In genomic region chr10:80102216-80102915, GRCm38 (mm10) we compare ENCODE assay signal across 8 mouse cellular contexts. TPM values are rescaled to one million over a fixed set of nuclear protein-coding genes. Genes with fewer than 3 reads are reported as not detected.
DNase-seq lines count a peak whose midpoint lies in the region; ATAC-seq and TF ChIP-seq lines count a peak whose summit lies in the region.

No protein-coding gene starts in this region.

- H3K4me2 ChIP-seq in embryonic facial prominence, embryonic 11.5 days (ENCODE audit: low read depth, low read length): peak overlapping the region; percentile 88
- H3K4me2 ChIP-seq in limb, embryonic 15.5 days: peak overlapping the region; percentile 89
- peak overlapping the region; percentile 99 for H3K4me2 ChIP-seq in midbrain, postnatal 0 days (ENCODE audit: low read depth, low read length, poor library complexity, severe bottlenecking)

- peak; percentile 73 for ATAC-seq in embryonic facial prominence, embryonic 11.5 days (replicated peaks; ENCODE audit: insufficient number of reproducible peaks, low FRiP score, low TSS enrichment, low read depth)
- peak; percentile 66 for ATAC-seq in limb, embryonic 15.5 days (ENCODE audit: insufficient number of reproducible peaks, low FRiP score, low TSS enrichment, low read depth)
- ATAC-seq in midbrain, postnatal 0 days (ENCODE audit: low FRiP score): peak; percentile 79

- H3K9me3 ChIP-seq in embryonic facial prominence, embryonic 11.5 days (replicated peaks; ENCODE audit: control insufficient read depth, low read length): no peaks in the 10 kb centered on the region
- H3K9me3 ChIP-seq in limb, embryonic 15.5 days: no peaks in the 10 kb centered on the region
- no peaks in the 10 kb centered on the region for H3K9me3 ChIP-seq in midbrain, postnatal 0 days (ENCODE audit: low read length)

- 0 out of 2 replicates have a peak, but pooled peaks cover 3% of the 10 kb centered on the region for H3K4me1 ChIP-seq in embryonic facial prominence, embryonic 11.5 days (ENCODE audit: control insufficient read depth, insufficient read depth, low read length)
- H3K4me1 ChIP-seq in kidney, adult 2 months (ENCODE audit: control insufficient read depth, insufficient read depth, low read length): peaks cover 18% of the 10 kb centered on the region
- H3K4me1 ChIP-seq in limb, embryonic 15.5 days: peaks cover 39% of the 10 kb centered on the region
- H3K4me1 ChIP-seq in midbrain, postnatal 0 days (ENCODE audit: insufficient read depth, low read length): peaks cover 7% of the 10 kb centered on the region; the same call in 1 of the 2 replicates

- peak overlapping the region; percentile 35; the same call in 1 of the 2 replicates for H3K27ac ChIP-seq in embryonic facial prominence, embryonic 11.5 days (replicated peaks; ENCODE audit: low read depth, low read length)
- H3K27ac ChIP-seq in kidney, adult 2 months (ENCODE audit: insufficient read depth, low read depth, low read length): peak overlapping the region; percentile 94
- H3K27ac ChIP-seq in limb, embryonic 15.5 days: peak overlapping the region; percentile 77
- peak overlapping the region; percentile 52 for H3K27ac ChIP-seq in midbrain, postnatal 0 days (ENCODE audit: low read depth, low read length)

- peak; percentile 83 for DNase-seq in 3T3-L1 (ENCODE audit: low read depth, low spot score)
- DNase-seq in adrenal gland, postnatal 25 days: peak; percentile 86
- DNase-seq in embryonic facial prominence, embryonic 11.5 days (ENCODE audit: low spot score): peak; percentile 92
- DNase-seq in heart, adult 18-20 months: peak; percentile 92 to 93
- peak; percentile 91 for DNase-seq in kidney, adult 2 months
- peak; percentile 85 for DNase-seq in midbrain, postnatal 0 days (ENCODE audit: low spot score)
- peak; percentile 89 to 94 for DNase-seq in spleen, postnatal 10 days (ENCODE audit: low spot score in 2 of 2)

- peak; percentile 3 for TF ChIP-seq POLR2A in kidney, adult 2 months (IDR thresholded peaks at IDR 0.05; ENCODE audit: low read depth, low read length)

- H3K36me3 ChIP-seq in embryonic facial prominence, embryonic 11.5 days (replicated peaks; ENCODE audit: control insufficient read depth, insufficient read depth, low read depth, low read length): no peaks in the 10 kb centered on the region
- no peaks in the 10 kb centered on the region for H3K36me3 ChIP-seq in kidney, adult 2 months (ENCODE audit: control insufficient read depth, insufficient read depth, low read length)
- no peaks in the 10 kb centered on the region for H3K36me3 ChIP-seq in limb, embryonic 15.5 days
- H3K36me3 ChIP-seq in midbrain, postnatal 0 days (ENCODE audit: insufficient read depth, low read length): no peaks in the 10 kb centered on the region

- WGBS in embryonic facial prominence, embryonic 11.5 days: under 1% methylated on average over 56 of the region's 59 CpGs
- under 1% methylated on average over 59 of the region's 59 CpGs for WGBS in kidney, adult 2 months
- WGBS in limb, embryonic 15.5 days: under 1% methylated on average over 56 of the region's 59 CpGs
- WGBS in midbrain, postnatal 0 days: under 1% methylated on average over 49 of the region's 59 CpGs

- no peaks in the 10 kb centered on the region for H3K27me3 ChIP-seq in embryonic facial prominence, embryonic 11.5 days (ENCODE audit: control insufficient read depth, insufficient read depth, low read length)
- no peaks in the 10 kb centered on the region for H3K27me3 ChIP-seq in kidney, adult 2 months (replicated peaks; ENCODE audit: control insufficient read depth, insufficient read depth, low read length)
- H3K27me3 ChIP-seq in limb, embryonic 15.5 days: no peaks in the 10 kb centered on the region
- no peaks in the 10 kb centered on the region for H3K27me3 ChIP-seq in midbrain, postnatal 0 days (ENCODE audit: insufficient read depth, low read length)

- no peak for TF ChIP-seq CTCF in kidney, adult 2 months (conservative IDR thresholded peaks at IDR 0.05; ENCODE audit: insufficient read depth, insufficient read length, low read depth, low read length)
- TF ChIP-seq CTCF in midbrain, postnatal 0 days (IDR thresholded peaks at IDR 0.05): no peak

- H3K4me3 ChIP-seq in embryonic facial prominence, embryonic 11.5 days (ENCODE audit: low read depth, low read length): peak overlapping the region; percentile 96
- peak overlapping the region; percentile 95 for H3K4me3 ChIP-seq in kidney, adult 2 months (ENCODE audit: insufficient read depth, low read depth, low read length)
- peak overlapping the region; percentile 94 for H3K4me3 ChIP-seq in limb, embryonic 15.5 days
- peak overlapping the region; percentile 80 for H3K4me3 ChIP-seq in midbrain, postnatal 0 days (ENCODE audit: low read depth, low read length)

- peak overlapping the region; percentile 83 for H3K9ac ChIP-seq in embryonic facial prominence, embryonic 11.5 days (replicated peaks; ENCODE audit: low read length)
- H3K9ac ChIP-seq in limb, embryonic 15.5 days: peak overlapping the region; percentile 89
- H3K9ac ChIP-seq in midbrain, postnatal 0 days (replicated peaks; ENCODE audit: low read length, poor library complexity, severe bottlenecking): peak overlapping the region; percentile 90

RNA-seq across cellular contexts. Expression of gene Sbno2, which starts 3.0 kb away (rescaled TPM):
- total RNA-seq in adrenal gland, postnatal 25 days (2021): 66.1 and 73.2 TPM in 2 replicates
- polyA plus RNA-seq in embryonic facial prominence, embryonic 11.5 days (2014; fragmentation: Nextera tagmentation; extraction: Ambion mirVana): 5.6 and 6.6 TPM in 2 replicates
- total RNA-seq in heart, adult 18-20 months (2021): 10 to 100 TPM in 1 of 2 experiments, 1 to 10 TPM in 1; 9.0 to 10.1 TPM
- 27.7 and 30.8 TPM in 2 replicates for polyA plus RNA-seq in kidney, adult 2 months (2012; rRNA removed)
- polyA plus RNA-seq in limb, embryonic 15.5 days (2015; fragmentation: Nextera tagmentation; extraction: Ambion mirVana): 19.7 and 19.8 TPM in 2 replicates
- 24.3 TPM in 2 replicates for total RNA-seq in midbrain, postnatal 0 days (2014; rRNA removed)
- polyA plus RNA-seq in midbrain, postnatal 0 days (2015; fragmentation: Nextera tagmentation; extraction: Ambion mirVana): 7.6 TPM in 2 replicates

RNA-seq across cellular contexts. Expression of gene Stk11, which starts 13.2 kb away (rescaled TPM):
- total RNA-seq in adrenal gland, postnatal 25 days (2021): 154 TPM in 2 replicates
- polyA plus RNA-seq in embryonic facial prominence, embryonic 11.5 days (2014; fragmentation: Nextera tagmentation; extraction: Ambion mirVana): 16.6 and 18.5 TPM in 2 replicates
- 100 to 1,000 TPM; 127 to 149 TPM for total RNA-seq in heart, adult 18-20 months (2021)
- polyA plus RNA-seq in kidney, adult 2 months (2012; rRNA removed): 114 and 117 TPM in 2 replicates
- polyA plus RNA-seq in limb, embryonic 15.5 days (2015; fragmentation: Nextera tagmentation; extraction: Ambion mirVana): 15.2 and 16.6 TPM in 2 replicates
- 84.0 and 97.3 TPM in 2 replicates for total RNA-seq in midbrain, postnatal 0 days (2014; rRNA removed)
- 12.3 and 12.4 TPM in 2 replicates for polyA plus RNA-seq in midbrain, postnatal 0 days (2015; fragmentation: Nextera tagmentation; extraction: Ambion mirVana)

RNA-seq across cellular contexts. Expression of gene Atp5d, which starts 36.1 kb away (rescaled TPM):
- 460 and 592 TPM in 2 replicates for total RNA-seq in adrenal gland, postnatal 25 days (2021)
- polyA plus RNA-seq in embryonic facial prominence, embryonic 11.5 days (2014; fragmentation: Nextera tagmentation; extraction: Ambion mirVana): 360 and 371 TPM in 2 replicates
- total RNA-seq in heart, adult 18-20 months (2021): 1,000 to 10,000 TPM; 1,096 to 1,108 TPM
- polyA plus RNA-seq in kidney, adult 2 months (2012; rRNA removed): 1,948 and 2,036 TPM in 2 replicates
- polyA plus RNA-seq in limb, embryonic 15.5 days (2015; fragmentation: Nextera tagmentation; extraction: Ambion mirVana): 494 and 537 TPM in 2 replicates
- total RNA-seq in midbrain, postnatal 0 days (2014; rRNA removed): 231 and 259 TPM in 2 replicates
- polyA plus RNA-seq in midbrain, postnatal 0 days (2015; fragmentation: Nextera tagmentation; extraction: Ambion mirVana): 607 and 661 TPM in 2 replicates

RNA-seq across cellular contexts. Expression of gene Cbarp, which starts 38.3 kb away (rescaled TPM):
- total RNA-seq in adrenal gland, postnatal 25 days (2021): 45.4 and 67.9 TPM in 2 replicates
- polyA plus RNA-seq in embryonic facial prominence, embryonic 11.5 days (2014; fragmentation: Nextera tagmentation; extraction: Ambion mirVana): 6.8 and 9.0 TPM in 2 replicates
- total RNA-seq in heart, adult 18-20 months (2021): 1 to 10 TPM; 2.7 to 3.1 TPM
- 8.1 and 8.7 TPM in 2 replicates for polyA plus RNA-seq in kidney, adult 2 months (2012; rRNA removed)
- polyA plus RNA-seq in limb, embryonic 15.5 days (2015; fragmentation: Nextera tagmentation; extraction: Ambion mirVana): 5.9 and 6.8 TPM in 2 replicates
- total RNA-seq in midbrain, postnatal 0 days (2014; rRNA removed): 273 and 276 TPM in 2 replicates
- polyA plus RNA-seq in midbrain, postnatal 0 days (2015; fragmentation: Nextera tagmentation; extraction: Ambion mirVana): 120 and 121 TPM in 2 replicates

RNA-seq across cellular contexts. Expression of gene Midn, which starts 45.7 kb away (rescaled TPM):
- total RNA-seq in adrenal gland, postnatal 25 days (2021): 74.1 and 97.4 TPM in 2 replicates
- 60.3 and 62.1 TPM in 2 replicates for polyA plus RNA-seq in embryonic facial prominence, embryonic 11.5 days (2014; fragmentation: Nextera tagmentation; extraction: Ambion mirVana)
- total RNA-seq in heart, adult 18-20 months (2021): 100 to 1,000 TPM; 117 to 125 TPM
- 65.6 and 67.0 TPM in 2 replicates for polyA plus RNA-seq in kidney, adult 2 months (2012; rRNA removed)
- 13.4 and 14.0 TPM in 2 replicates for polyA plus RNA-seq in limb, embryonic 15.5 days (2015; fragmentation: Nextera tagmentation; extraction: Ambion mirVana)
- 114 and 143 TPM in 2 replicates for total RNA-seq in midbrain, postnatal 0 days (2014; rRNA removed)
- 16.3 and 17.2 TPM in 2 replicates for polyA plus RNA-seq in midbrain, postnatal 0 days (2015; fragmentation: Nextera tagmentation; extraction: Ambion mirVana)

Comparison
In these comparisons a context has a peak if more than half of its experiments do, and no peak if none do; other contexts are left out.
1. Peak in every context shown above with its lines: DNase-seq, ATAC-seq, H3K4me3 ChIP-seq and H3K27ac ChIP-seq.
2. H3K27ac ChIP-seq: peak in every context shown above with its lines; median percentile 94 in kidney, adult 2 months; 77 in limb, embryonic 15.5 days; 52 in midbrain, postnatal 0 days; 35 in embryonic facial prominence, embryonic 11.5 days.